Mouse (Mus musculus) forebrain, embryonic 13.5 days (tissue): ENCODE results near the gene Htr2b. TPM values are rescaled to one million over a fixed set of nuclear protein-coding genes. Genes with fewer than 3 reads are reported as not detected.

Experiments
- ATAC-seq: fragments of 200-750 bp; cut with Nextera tagmentation; 2 replicates; pipeline ENCODE4 v1.8.0; 2017
- H3K27ac ChIP-seq: fragments of 300-500 bp; sonication (generic); 2 replicates; pipeline ENCODE4 v1.5.1; 2015; ENCODE audit warnings: inconsistent platforms, mild to moderate bottlenecking, moderate library complexity
- H3K27me3 ChIP-seq: fragments of 300-500 bp; sonication (generic); 2 replicates; pipeline ENCODE4 v1.6.1; 2015; ENCODE audit warnings: mild to moderate bottlenecking, inconsistent platforms
- H3K36me3 ChIP-seq: fragments of 300-500 bp; sonication (generic); 2 replicates; pipeline ENCODE4 v1.6.1; 2015; ENCODE audit warnings: mild to moderate bottlenecking, inconsistent platforms; ENCODE audit not compliant: poor library complexity, severe bottlenecking
- H3K4me1 ChIP-seq: fragments of 300-500 bp; sonication (generic); 2 replicates; pipeline ENCODE4 v1.6.1; 2015; ENCODE audit warnings: inconsistent platforms
- H3K4me2 ChIP-seq: fragments of 300-500 bp; sonication (generic); 2 replicates; pipeline ENCODE4 v1.6.1; 2015; ENCODE audit warnings: inconsistent platforms, mild to moderate bottlenecking, moderate library complexity
- H3K4me3 ChIP-seq: fragments of 300-500 bp; sonication (generic); 2 replicates; pipeline ENCODE4 v1.5.1; 2015; ENCODE audit warnings: mild to moderate bottlenecking, inconsistent platforms
- H3K9ac ChIP-seq: fragments of 300-500 bp; sonication (generic); 2 replicates; pipeline ENCODE4 v1.6.1; 2015; ENCODE audit warnings: mild to moderate bottlenecking, inconsistent platforms
- H3K9me3 ChIP-seq: fragments of 300-500 bp; sonication (generic); replicated peaks from 2 replicates; pipeline ENCODE4 v1.6.1; 2016; ENCODE audit warnings: inconsistent platforms
- WGBS: fragments of 180-500 bp; shearing (Covaris S2); methylation state at CpG from one replicate; pipeline ENCODE4 v1.1.7; 2015; 5-methylcytosine and 5-hydroxymethylcytosine counted together
- polyA plus RNA-seq: library from polyadenylated mRNA; unstranded; fragments of >200 nt; fragmentation: Nextera tagmentation; extraction: Ambion mirVana; gene quantifications from 2 replicates; pipeline ENCODE4 v1.2.1, GENCODE M21; 2015

Gene Htr2b
- polyA plus RNA-seq, result 0.09 and 0.33 TPM in 2 replicates

DNA sequence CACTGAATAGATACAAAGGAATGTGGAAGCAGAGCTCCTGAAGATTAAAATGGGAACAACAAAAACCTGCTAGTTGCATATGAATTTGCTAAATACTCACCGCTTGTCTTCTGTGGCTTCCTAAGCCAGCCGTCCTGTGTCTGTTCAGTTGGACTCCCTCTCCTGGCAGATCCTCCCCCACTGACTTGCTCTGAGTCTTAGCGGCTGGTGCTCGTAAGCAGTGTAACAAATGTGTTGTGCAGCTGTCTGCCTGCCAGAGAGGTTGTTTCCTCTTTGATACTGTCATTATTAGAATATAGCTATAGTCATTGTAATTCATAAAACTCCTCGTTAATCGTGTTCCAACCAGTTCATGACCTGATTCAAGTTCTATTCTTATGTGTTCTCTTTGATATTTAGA lies at the start of gene Htr2b:
Htr2b (minus strand) TSS at position 192 of the 400 bp plus-strand sequence.
- H3K27ac ChIP-seq, result no peak within 1 kb of the TSS
- no peak within 1 kb of the TSS for H3K4me2 ChIP-seq
- no peak within 1 kb of the TSS for H3K4me3 ChIP-seq
- peaks cover 4% of the 10 kb centered on the region for H3K36me3 ChIP-seq
- ATAC-seq, result no peak
- H3K4me1 ChIP-seq, result peaks cover 5% of the 10 kb centered on the region; the same call in 1 of the 2 replicates
- WGBS, result 43% methylated on average over 6 of the region's 6 CpGs
- H3K27me3 ChIP-seq, result no peaks in the 10 kb centered on the region
- no peak within 1 kb of the TSS for H3K9ac ChIP-seq
- no peaks in the 10 kb centered on the region for H3K9me3 ChIP-seq

DNA sequence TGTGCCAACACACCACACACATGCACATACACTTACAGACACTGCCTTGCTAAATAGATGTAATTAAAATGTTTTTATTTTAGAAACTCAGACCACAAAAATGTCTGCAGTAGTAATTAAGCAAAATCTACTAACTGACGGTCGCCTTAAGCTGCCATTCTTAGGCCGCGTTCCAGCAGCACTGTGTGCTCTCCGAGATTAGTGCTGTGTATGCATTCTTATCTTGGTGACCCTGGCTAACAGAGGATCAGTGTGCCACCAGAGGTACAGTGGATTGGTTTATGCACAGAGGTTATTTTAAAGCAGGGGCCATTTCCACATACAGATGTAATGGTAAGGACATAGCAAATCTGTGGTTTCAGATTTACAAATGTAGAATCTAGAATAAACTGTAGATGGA lies 49.3 kb upstream of the Htr2b start:
- Histone ChIP-seq H3K27me3 (no peaks in the 10 kb centered on the region), H3K9me3 (no peaks in the 10 kb centered on the region), H3K4me3 (no peak overlapping the region), H3K27ac (no peak overlapping the region), H3K36me3 (peaks cover 56% of the 10 kb centered on the region), H3K4me1 (no peaks in the 10 kb centered on the region), H3K4me2 (no peak overlapping the region), H3K9ac (no peak overlapping the region)
- ATAC-seq, result no peak
- WGBS, result 94% methylated on average over 5 of the region's 5 CpGs

DNA sequence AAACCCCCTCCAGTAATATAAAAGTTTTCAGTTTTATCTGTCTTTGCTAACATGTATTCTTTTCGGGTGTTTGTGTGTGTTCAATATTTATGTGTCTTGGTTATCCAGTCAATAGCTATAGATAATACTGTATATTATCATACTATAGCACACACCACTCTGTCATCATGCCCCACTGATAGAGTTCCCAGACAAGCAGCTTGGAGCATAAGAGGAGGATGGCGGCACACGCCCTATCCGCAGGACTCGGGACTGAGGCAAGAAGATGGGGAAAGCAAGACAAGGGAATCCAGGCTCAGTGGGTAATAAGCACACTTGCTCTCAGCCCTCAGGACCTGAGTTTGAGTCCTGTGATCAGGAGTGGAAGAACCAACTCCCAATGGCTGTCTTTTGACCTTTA lies 48.7 kb upstream of the Htr2b start:
- no peak overlapping the region for H3K9ac ChIP-seq
- 95% methylated on average over 5 of the region's 5 CpGs for WGBS
- peaks cover 50% of the 10 kb centered on the region for H3K36me3 ChIP-seq
- no peak overlapping the region for H3K4me2 ChIP-seq
- no peaks in the 10 kb centered on the region for H3K27me3 ChIP-seq
- H3K4me1 ChIP-seq, result peaks cover 5% of the 10 kb centered on the region
- H3K9me3 ChIP-seq, result no peaks in the 10 kb centered on the region
- no peak overlapping the region for H3K4me3 ChIP-seq
- no peak overlapping the region for H3K27ac ChIP-seq
- ATAC-seq, result no peak

DNA sequence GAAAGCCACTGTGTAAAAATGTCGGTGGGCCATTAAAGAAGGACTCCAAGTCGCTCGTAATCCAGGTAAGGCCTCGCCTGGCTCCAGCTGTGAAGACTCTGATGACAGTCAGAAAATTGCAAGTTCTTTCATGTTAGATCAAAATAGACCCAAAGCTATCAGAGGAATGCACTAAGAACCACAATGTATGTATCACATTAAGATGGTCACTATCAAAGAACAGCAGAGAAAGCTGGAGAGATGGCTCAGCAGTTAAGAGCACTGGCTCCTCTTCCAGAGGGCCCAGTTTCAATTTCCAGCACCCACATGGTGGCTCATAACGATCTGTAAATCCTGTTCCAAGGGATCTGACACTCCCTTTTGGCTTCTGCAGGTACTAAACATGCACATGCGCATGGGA lies 48.3 kb upstream of the Htr2b start:
- Histone ChIP-seq H3K4me3 (no peak overlapping the region), H3K4me2 (no peak overlapping the region), H3K27me3 (no peaks in the 10 kb centered on the region), H3K9me3 (no peaks in the 10 kb centered on the region), H3K36me3 (peaks cover 49% of the 10 kb centered on the region), H3K27ac (no peak overlapping the region), H3K9ac (no peak overlapping the region), H3K4me1 (peaks cover 9% of the 10 kb centered on the region)
- WGBS, result 93% methylated on average over 6 of the region's 6 CpGs
- no peak for ATAC-seq

DNA sequence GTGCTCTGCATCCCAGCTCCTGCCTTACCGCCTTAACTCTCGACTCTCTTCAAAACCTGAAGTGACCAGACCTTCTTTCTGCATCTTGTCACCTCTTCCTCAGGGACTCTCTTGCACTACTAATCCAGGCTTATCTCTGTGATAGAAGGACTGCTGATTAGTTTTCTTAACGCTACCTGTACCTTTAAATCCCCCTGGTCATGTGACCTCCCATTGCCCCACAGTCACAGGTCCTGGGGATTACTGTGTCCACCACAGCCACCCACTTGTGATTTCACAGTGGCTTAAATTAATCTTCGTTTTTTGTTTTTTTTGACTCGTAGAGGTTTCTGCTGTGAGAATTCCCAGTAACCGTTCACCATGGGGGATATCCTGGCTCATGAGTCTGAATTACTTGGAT lies 44.8 kb upstream of the Htr2b start:
- Histone ChIP-seq H3K27ac (no peak overlapping the region), H3K27me3 (no peaks in the 10 kb centered on the region), H3K4me2 (no peak overlapping the region), H3K9ac (no peak overlapping the region), H3K4me1 (peaks cover 15% of the 10 kb centered on the region), H3K36me3 (peaks cover 17% of the 10 kb centered on the region), H3K9me3 (no peaks in the 10 kb centered on the region), H3K4me3 (no peak overlapping the region)
- 95% methylated on average over 6 of the region's 6 CpGs for WGBS
- no peak for ATAC-seq

DNA sequence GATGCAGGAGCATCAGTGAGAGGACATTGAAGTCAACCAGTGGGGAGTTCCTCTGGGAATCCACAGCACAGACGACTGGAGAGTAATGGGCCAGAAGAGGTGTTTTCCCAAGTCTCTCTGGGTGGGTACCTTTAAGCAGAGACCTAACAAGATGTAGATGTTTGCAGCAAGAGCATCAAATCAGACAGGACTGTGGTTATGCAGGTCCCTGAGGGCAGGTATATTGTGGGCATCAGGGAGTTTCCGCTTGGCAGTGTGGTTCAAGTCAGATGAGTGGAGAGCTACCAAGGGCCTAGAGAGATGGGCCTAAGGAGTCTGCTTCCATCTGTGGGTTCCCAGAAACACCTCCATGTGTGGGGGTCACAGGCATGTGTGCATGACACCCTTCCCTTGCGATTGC lies 44.3 kb upstream of the Htr2b start:
- WGBS, result 89% methylated on average over 3 of the region's 3 CpGs
- Histone ChIP-seq H3K27ac (no peak overlapping the region), H3K4me2 (no peak overlapping the region), H3K9me3 (no peaks in the 10 kb centered on the region), H3K4me1 (peaks cover 15% of the 10 kb centered on the region), H3K27me3 (no peaks in the 10 kb centered on the region), H3K9ac (peak overlapping the region; percentile 86), H3K36me3 (peaks cover 12% of the 10 kb centered on the region), H3K4me3 (no peak overlapping the region)
- ATAC-seq, result no peak

DNA sequence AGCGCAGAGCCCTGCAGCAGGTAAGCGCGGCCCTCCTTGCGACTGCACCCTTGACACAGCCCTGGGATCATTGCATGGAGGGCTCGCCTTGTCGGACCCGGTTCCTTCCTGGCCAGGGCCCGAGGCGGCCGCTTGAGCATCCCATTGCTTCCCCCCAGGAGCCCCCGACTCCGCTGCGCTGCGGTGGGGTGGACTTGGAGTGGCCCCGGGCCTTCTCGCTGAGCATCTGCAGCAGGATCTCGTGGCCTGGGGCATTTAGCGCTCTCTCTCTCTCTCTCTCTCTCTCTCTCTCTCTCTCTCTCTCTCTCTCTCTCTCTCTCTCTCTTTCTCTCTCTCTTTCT lies 43.0 kb upstream of the Htr2b start:
- Histone ChIP-seq H3K9ac (peak overlapping the region; percentile 86), H3K4me2 (peak overlapping the region; percentile 78), H3K27me3 (no peaks in the 10 kb centered on the region), H3K36me3 (no peaks in the 10 kb centered on the region), H3K4me3 (peak overlapping the region; percentile 75), H3K9me3 (no peaks in the 10 kb centered on the region), H3K4me1 (peaks cover 15% of the 10 kb centered on the region), H3K27ac (peak overlapping the region; percentile 33; the same call in 1 of the 2 replicates)
- 1% methylated on average over 18 of the region's 18 CpGs for WGBS
- ATAC-seq, result no peak

DNA sequence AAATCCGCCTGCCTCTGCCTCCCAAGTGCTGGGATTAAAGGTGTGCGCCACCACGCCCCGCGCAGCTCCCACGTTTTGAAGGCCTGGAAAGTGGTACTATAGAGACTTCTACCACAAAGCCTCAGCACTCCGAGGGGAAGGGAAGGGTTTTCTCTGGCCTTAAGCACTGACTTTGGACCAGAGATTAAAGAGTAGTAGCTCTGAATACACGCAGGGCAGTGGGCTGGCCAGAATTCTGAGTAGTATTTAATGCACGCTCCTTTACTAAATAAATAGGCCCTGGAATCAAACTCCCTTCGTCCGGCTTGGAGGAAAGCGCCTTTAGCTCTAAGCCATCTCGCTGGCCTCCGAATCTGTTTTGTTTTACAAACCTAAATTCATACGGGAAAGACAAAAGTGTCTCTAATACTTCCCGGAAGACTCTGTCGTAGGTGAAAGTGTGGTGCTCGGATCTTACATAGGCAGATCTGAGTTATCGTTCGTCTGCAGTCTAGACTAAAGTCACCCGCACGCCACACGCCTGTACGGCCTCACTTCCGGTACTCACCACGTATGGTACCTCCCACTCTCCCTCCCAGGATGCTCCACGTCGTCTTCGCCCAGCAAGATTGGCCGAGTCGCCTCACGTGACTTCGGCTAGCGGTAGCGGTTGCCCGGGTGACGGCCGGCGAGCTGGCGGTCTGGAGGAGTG lies 42.5 kb upstream of the Htr2b start, which contains the start of gene Armc9:
Armc9 (plus strand) TSS at position 648 of the 691 bp plus-strand sequence.
- Histone ChIP-seq H3K4me3 (peak within 1 kb of the TSS; percentile 75), H3K4me2 (peak within 1 kb of the TSS; percentile 78), H3K4me1 (peaks cover 15% of the 10 kb centered on the region), H3K36me3 (no peaks in the 10 kb centered on the region), H3K9me3 (no peaks in the 10 kb centered on the region), H3K9ac (peak within 1 kb of the TSS; percentile 86), H3K27ac (peak within 1 kb of the TSS; percentile 63), H3K27me3 (no peaks in the 10 kb centered on the region)
- 4% methylated on average over 40 of the region's 40 CpGs for WGBS
- peak; percentile 100 for ATAC-seq

DNA sequence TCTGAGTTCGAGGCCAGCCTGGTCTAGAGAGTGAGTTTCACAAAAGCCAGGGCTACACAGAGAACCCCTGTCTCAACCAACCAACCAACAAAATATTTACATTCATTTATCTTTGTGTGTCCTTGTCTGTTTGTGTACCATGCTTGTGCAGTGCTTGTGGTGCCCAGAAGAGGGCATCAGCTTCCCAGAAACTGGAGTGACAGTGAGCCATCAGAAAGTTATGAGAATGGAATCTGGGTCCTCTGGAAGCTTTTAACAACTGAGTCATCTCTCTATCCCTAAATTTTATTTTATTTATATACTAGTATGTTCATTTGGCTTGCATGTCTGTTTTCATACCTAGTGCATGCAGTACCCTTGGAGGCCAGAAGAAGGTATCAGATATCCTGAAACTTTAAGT lies 40.8 kb upstream of the Htr2b start:
- no peaks in the 10 kb centered on the region for H3K27me3 ChIP-seq
- H3K9me3 ChIP-seq, result no peaks in the 10 kb centered on the region
- no peak overlapping the region for H3K4me2 ChIP-seq
- H3K36me3 ChIP-seq, result no peaks in the 10 kb centered on the region
- no peak overlapping the region for H3K4me3 ChIP-seq
- no peak for ATAC-seq
- H3K4me1 ChIP-seq, result peaks cover 15% of the 10 kb centered on the region
- WGBS, result 86% methylated on average over 1 of the region's 1 CpGs
- H3K9ac ChIP-seq, result no peak overlapping the region
- no peak overlapping the region for H3K27ac ChIP-seq

DNA sequence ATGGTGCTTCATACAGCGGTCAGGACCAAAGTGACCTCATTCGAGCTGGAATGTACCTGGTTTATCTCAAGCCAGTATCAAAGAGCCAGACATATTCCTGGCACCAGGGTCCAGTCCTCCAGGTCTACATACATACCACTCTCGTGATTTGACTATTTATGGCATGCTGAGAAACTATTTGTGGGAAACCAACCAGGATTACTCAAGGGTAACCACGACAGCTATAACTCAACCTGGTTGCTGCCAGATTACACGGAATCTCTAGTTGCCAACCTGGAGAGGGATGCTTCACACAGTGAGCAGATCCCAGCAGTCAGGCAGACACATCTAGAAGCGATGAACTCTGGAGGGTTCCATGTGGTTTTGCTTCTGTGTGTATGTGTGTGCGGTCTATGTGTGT lies 39.6 kb upstream of the Htr2b start:
- H3K36me3 ChIP-seq, result no peaks in the 10 kb centered on the region
- no peak for ATAC-seq
- H3K27me3 ChIP-seq, result no peaks in the 10 kb centered on the region
- no peak overlapping the region for H3K4me3 ChIP-seq
- H3K4me2 ChIP-seq, result no peak overlapping the region
- H3K9me3 ChIP-seq, result no peaks in the 10 kb centered on the region
- peaks cover 15% of the 10 kb centered on the region for H3K4me1 ChIP-seq
- H3K27ac ChIP-seq, result no peak overlapping the region
- 89% methylated on average over 7 of the region's 7 CpGs for WGBS
- no peak overlapping the region for H3K9ac ChIP-seq

DNA sequence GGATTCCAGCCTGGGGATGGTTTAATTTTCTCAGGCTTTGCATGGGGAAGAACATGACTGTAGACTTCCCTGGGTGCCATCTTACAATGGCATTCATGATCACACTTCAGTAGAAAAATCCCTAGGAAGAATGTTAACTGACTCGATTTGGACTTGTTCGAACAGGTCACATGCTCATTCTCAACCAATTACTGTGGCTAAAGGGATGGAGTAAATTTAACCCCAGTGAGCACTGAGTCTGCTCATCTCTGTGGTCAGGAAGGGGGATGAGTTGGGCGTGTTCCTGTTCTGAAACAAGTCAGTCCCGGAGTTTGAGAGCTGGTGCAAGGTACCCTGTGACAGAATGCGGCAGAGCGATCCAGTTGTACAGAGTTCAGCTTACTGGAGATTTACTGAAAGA lies 39.2 kb upstream of the Htr2b start:
- peaks cover 15% of the 10 kb centered on the region for H3K4me1 ChIP-seq
- no peak overlapping the region for H3K4me3 ChIP-seq
- H3K27ac ChIP-seq, result no peak overlapping the region
- no peak overlapping the region for H3K4me2 ChIP-seq
- no peaks in the 10 kb centered on the region for H3K9me3 ChIP-seq
- no peaks in the 10 kb centered on the region for H3K36me3 ChIP-seq
- H3K27me3 ChIP-seq, result no peaks in the 10 kb centered on the region
- WGBS, result 85% methylated on average over 6 of the region's 6 CpGs
- H3K9ac ChIP-seq, result no peak overlapping the region
- no peak for ATAC-seq

DNA sequence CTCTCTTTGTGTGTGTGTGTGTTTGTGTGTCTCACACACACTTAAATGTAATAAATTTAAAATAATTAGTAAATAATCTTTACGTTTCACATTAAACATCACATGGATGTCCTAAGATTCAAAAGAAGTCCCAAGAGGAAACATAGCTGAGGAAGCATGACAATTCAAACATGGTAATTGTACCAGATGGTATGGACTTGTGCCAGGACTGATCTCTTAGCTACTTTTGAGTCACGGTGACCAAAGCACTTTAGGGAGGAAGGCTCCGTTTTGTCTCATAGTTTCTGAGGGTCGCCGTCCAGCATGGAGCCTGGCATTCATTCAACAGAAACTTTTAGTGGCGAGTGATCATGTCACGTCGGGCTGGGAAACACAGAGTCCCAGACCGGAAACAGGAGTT lies 36.4 kb upstream of the Htr2b start:
- Histone ChIP-seq H3K4me2 (no peak overlapping the region), H3K27ac (no peak overlapping the region), H3K27me3 (no peaks in the 10 kb centered on the region), H3K9me3 (no peaks in the 10 kb centered on the region), H3K4me3 (no peak overlapping the region), H3K4me1 (no peaks in the 10 kb centered on the region), H3K9ac (no peak overlapping the region), H3K36me3 (no peaks in the 10 kb centered on the region)
- ATAC-seq, result no peak
- 86% methylated on average over 9 of the region's 9 CpGs for WGBS

DNA sequence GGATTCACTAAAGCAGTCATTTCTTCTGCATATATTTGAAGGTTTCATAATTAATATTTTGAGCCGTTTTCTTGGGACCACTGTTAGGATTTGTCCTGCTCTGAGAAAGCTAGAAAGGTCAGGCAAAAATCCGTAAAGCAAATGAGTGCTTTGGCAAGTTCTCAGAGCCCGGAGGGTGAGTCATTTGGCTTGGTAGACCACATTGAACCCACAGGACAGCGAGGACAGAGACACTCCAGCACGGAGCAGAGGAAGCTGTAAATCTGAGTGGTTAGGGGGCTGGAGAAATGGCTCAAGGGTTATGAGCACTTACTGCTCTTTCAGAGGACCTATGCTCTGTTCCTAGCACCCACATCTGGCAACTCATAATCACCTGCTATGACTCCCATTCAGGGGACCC lies 35.8 kb upstream of the Htr2b start:
- no peak overlapping the region for H3K9ac ChIP-seq
- peaks cover 1% of the 10 kb centered on the region; the same call in 1 of the 2 replicates for H3K36me3 ChIP-seq
- H3K9me3 ChIP-seq, result no peaks in the 10 kb centered on the region
- H3K4me3 ChIP-seq, result no peak overlapping the region
- H3K27ac ChIP-seq, result no peak overlapping the region
- no peak overlapping the region for H3K4me2 ChIP-seq
- ATAC-seq, result no peak
- H3K4me1 ChIP-seq, result no peaks in the 10 kb centered on the region
- H3K27me3 ChIP-seq, result no peaks in the 10 kb centered on the region
- WGBS, result 90% methylated on average over 5 of the region's 5 CpGs
